Mouse (Mus musculus) E14TG2a.4 (cell line): Measurements from ENCODE around the gene Ada.

Experiments
- H3K27me3 ChIP-seq: 2 replicates; pipeline ENCODE4 v1.6.1; 2014; ENCODE audit warnings: low read length, control low read depth; ENCODE audit not compliant: insufficient read depth
- H3K36me3 ChIP-seq: 2 replicates; pipeline ENCODE4 v1.6.1; 2014; ENCODE audit warnings: low read length, control low read depth; ENCODE audit not compliant: insufficient read depth
- H3K4me1 ChIP-seq: replicated peaks from 2 replicates; pipeline ENCODE4 v1.6.1; 2014; ENCODE audit warnings: low read depth, low read length, control low read depth
- H3K4me3 ChIP-seq: replicated peaks from 2 replicates; pipeline ENCODE4 v1.5.1; 2014; ENCODE audit warnings: mild to moderate bottlenecking, low read length
- H3K9me3 ChIP-seq: 2 replicates; pipeline ENCODE4 v1.6.1; 2014; ENCODE audit warnings: low read length, control low read depth
- CTCF ChIP-seq: conservative IDR thresholded peaks from 2 replicates; pipeline ENCODE4 v1.5.1; 2014; ENCODE audit warnings: low read length
- NANOG ChIP-seq: IDR thresholded peaks from 2 replicates; pipeline ENCODE4 v1.6.1; 2014; ENCODE audit warnings: borderline replicate concordance, low read length, mixed read lengths
- POU5F1 ChIP-seq: IDR thresholded peaks from 2 replicates; pipeline ENCODE4 v1.6.1; 2014; ENCODE audit warnings: low read length, borderline replicate concordance

Gene Ada

GRCm38 (mm10) chr2:163776661-163777060, 26.6 kb upstream of the Ada start:
- no peak overlapping the region for H3K4me3 ChIP-seq
- no peaks in the 10 kb centered on the region for H3K36me3 ChIP-seq
- no peaks in the 10 kb centered on the region for H3K9me3 ChIP-seq
- TF ChIP-seq NANOG, result no peak
- H3K4me1 ChIP-seq, result peaks cover 20% of the 10 kb centered on the region
- peaks cover 24% of the 10 kb centered on the region for H3K27me3 ChIP-seq

DNA sequence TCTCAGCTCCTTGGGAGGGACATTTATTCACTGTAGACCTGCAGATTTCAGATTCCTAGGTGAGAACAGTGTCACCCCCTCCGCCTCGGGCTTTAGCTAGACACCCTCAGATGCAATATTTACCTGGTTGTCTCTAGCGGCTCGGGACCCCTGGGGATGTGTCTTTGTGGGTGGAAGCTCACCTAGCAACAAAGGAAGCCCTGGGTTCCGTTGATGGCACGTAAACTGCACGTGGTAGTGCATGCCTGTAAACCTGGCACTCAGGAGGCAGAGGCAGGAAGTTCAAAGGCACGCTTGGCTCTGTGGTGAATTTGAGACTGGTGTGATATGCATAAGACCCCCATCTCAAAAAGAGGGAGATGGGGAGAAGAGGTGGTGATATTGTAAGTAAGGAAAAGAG, 20.7 kb upstream of the Ada start:
- no peak for TF ChIP-seq CTCF
- no peak for TF ChIP-seq POU5F1
- TF ChIP-seq NANOG, result no peak
- Histone ChIP-seq H3K4me3 (no peak overlapping the region), H3K4me1 (no peaks in the 10 kb centered on the region), H3K9me3 (no peaks in the 10 kb centered on the region), H3K27me3 (peaks cover 27% of the 10 kb centered on the region), H3K36me3 (no peaks in the 10 kb centered on the region)

- TF ChIP-seq CTCF, result no peak
Observed at GRCm38 (mm10) chr2:163766890-163767289, 16.9 kb upstream of the Ada start.

DNA sequence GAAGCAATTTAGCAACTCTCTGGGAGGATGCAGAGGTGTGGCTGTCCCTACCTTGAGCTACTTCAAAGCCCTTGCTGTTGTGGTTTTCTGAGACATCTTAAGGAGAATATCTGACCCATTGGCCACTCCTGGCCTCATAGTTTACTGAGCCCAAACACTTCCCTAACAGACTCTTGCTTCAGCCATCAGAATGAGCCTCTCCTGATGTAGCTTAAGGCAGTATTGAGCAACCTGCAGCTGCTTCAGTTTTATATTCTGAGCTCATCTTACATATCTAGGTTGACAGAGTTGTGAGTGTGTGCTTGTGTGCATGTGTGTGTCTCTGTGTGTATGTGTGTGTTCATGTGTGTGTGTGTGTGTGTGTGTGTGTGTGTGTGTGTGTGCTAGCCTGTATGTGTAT, 16.2 kb upstream of the Ada start:
- no peak for TF ChIP-seq NANOG
- TF ChIP-seq POU5F1, result no peak
- TF ChIP-seq CTCF, result no peak
- no peaks in the 10 kb centered on the region for H3K36me3 ChIP-seq
- no peak overlapping the region for H3K4me3 ChIP-seq
- H3K4me1 ChIP-seq, result no peaks in the 10 kb centered on the region; the same call in 1 of the 2 replicates
- H3K9me3 ChIP-seq, result no peaks in the 10 kb centered on the region
- peaks cover 10% of the 10 kb centered on the region; the same call in 1 of the 2 replicates for H3K27me3 ChIP-seq

More at GRCm38 (mm10) chr2:163766890-163767289, 16.9 kb upstream of the Ada start:
- Histone ChIP-seq H3K4me1 (no peaks in the 10 kb centered on the region; the same call in 1 of the 2 replicates), H3K4me3 (no peak overlapping the region), H3K27me3 (peaks cover 10% of the 10 kb centered on the region; the same call in 1 of the 2 replicates), H3K36me3 (no peaks in the 10 kb centered on the region), H3K9me3 (no peaks in the 10 kb centered on the region)

- no peaks in the 10 kb centered on the region; the same call in 1 of the 2 replicates for H3K4me1 ChIP-seq
- H3K27me3 ChIP-seq, result no peaks in the 10 kb centered on the region
- H3K36me3 ChIP-seq, result no peaks in the 10 kb centered on the region
- no peak overlapping the region for H3K4me3 ChIP-seq
- H3K9me3 ChIP-seq, result no peaks in the 10 kb centered on the region
- TF ChIP-seq NANOG, result no peak
- TF ChIP-seq CTCF, result no peak
- TF ChIP-seq POU5F1, result no peak
Observed at GRCm38 (mm10) chr2:163761402-163761801, 11.4 kb upstream of the Ada start.

GRCm38 (mm10) chr2:163760589-163760988, 10.6 kb upstream of the Ada start:
- no peaks in the 10 kb centered on the region for H3K27me3 ChIP-seq
- no peaks in the 10 kb centered on the region; the same call in 1 of the 2 replicates for H3K4me1 ChIP-seq
- H3K4me3 ChIP-seq, result no peak overlapping the region
- no peaks in the 10 kb centered on the region for H3K36me3 ChIP-seq
- TF ChIP-seq CTCF (no peak), NANOG (no peak), POU5F1 (no peak)
- H3K9me3 ChIP-seq, result no peaks in the 10 kb centered on the region

GRCm38 (mm10) chr2:163758146-163758545, 8.1 kb upstream of the Ada start:
- Histone ChIP-seq H3K4me3 (no peak overlapping the region), H3K9me3 (no peaks in the 10 kb centered on the region), H3K36me3 (no peaks in the 10 kb centered on the region), H3K27me3 (peaks cover 8% of the 10 kb centered on the region), H3K4me1 (no peaks in the 10 kb centered on the region)
- TF ChIP-seq POU5F1 (no peak), CTCF (no peak), NANOG (no peak)

- H3K4me1 ChIP-seq, result no peaks in the 10 kb centered on the region
- no peaks in the 10 kb centered on the region for H3K9me3 ChIP-seq
- H3K4me3 ChIP-seq, result no peak overlapping the region
- peaks cover 23% of the 10 kb centered on the region for H3K27me3 ChIP-seq
- no peaks in the 10 kb centered on the region for H3K36me3 ChIP-seq
- TF ChIP-seq CTCF (no peak), POU5F1 (no peak), NANOG (no peak)
Observed at GRCm38 (mm10) chr2:163756723-163757122, 6.7 kb upstream of the Ada start.

DNA sequence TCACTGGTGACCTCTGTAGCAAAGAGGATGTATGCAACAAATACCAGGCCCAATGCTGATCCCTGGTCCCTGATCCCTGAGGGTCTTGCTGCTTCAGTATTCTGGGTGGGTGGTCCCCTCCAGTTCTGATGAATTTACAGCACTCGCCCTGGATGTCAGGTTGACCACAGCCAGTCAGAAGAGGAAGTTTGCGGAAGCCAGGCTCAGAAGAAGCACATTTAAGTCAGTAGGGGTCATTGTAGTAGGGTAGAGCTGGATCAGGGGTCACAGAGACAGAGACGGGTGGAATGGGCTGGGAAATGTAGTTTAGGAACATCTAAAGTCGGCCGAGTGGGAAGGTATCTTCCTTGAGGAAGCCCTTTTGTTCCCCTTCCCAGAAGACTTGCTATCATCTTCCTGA, 4.2 kb upstream of the Ada start:
- Histone ChIP-seq H3K9me3 (no peaks in the 10 kb centered on the region), H3K4me1 (peaks cover 15% of the 10 kb centered on the region), H3K27me3 (peaks cover 45% of the 10 kb centered on the region), H3K4me3 (no peak overlapping the region), H3K36me3 (no peaks in the 10 kb centered on the region)
- TF ChIP-seq POU5F1 (no peak), CTCF (no peak), NANOG (no peak)
